Mouse (Mus musculus) bone marrow, adult 2 months (tissue): Measurements from ENCODE around the gene Cacng1.

Experiments used
- CTCF ChIP-seq: fragments of 200-500 bp; IDR thresholded peaks from 2 replicates; pipeline ENCODE4 v1.5.1; 2011; ENCODE audit warnings: low read length, control low read depth; ENCODE audit not compliant: control insufficient read depth, insufficient read depth
- POLR2A ChIP-seq: fragments of 200-500 bp; IDR thresholded peaks from 2 replicates; pipeline ENCODE4 v1.6.1; 2011; ENCODE audit warnings: low read depth, mild to moderate bottlenecking, control low read depth, low read length, borderline replicate concordance; ENCODE audit not compliant: control insufficient read depth

GRCm38 (mm10) chr11:107760001-107760400 lies 43.7 kb upstream of the Cacng1 start:
- TF ChIP-seq POLR2A (no peak), CTCF (no peak)
